Mouse (Mus musculus) ovary, postnatal 10 days (tissue): Measurements from ENCODE around the gene Tshz2.

ENCODE experiments used
- DNase-seq: peaks from one replicate; pipeline ENCODE4 v3.0.0; 2022; ENCODE audit warnings: low spot score

The Tshz2 gene

GRCm38 (mm10) chr2:170106000-170106399 is 473.2 kb downstream of the Tshz2 start:
- DNase-seq = no peak

GRCm38 (mm10) chr2:170107791-170108190 is 475.0 kb downstream of the Tshz2 start:
- DNase-seq = no peak

GRCm38 (mm10) chr2:170109528-170109927 is 476.7 kb downstream of the Tshz2 start:
- DNase-seq = no peak

- no peak for DNase-seq
Observed at GRCm38 (mm10) chr2:170110306-170110705, 477.5 kb downstream of the Tshz2 start.

- peak; percentile 25 for DNase-seq
Observed at GRCm38 (mm10) chr2:170116704-170117281, 484.0 kb downstream of the Tshz2 start.

GRCm38 (mm10) chr2:170120139-170121027 is 487.6 kb downstream of the Tshz2 start:
- DNase-seq = no peak
